Mouse (Mus musculus): Measurements from ENCODE around the gene Armh1.

GRCm38 (mm10) chr4:117190660-117191059 lies 61.3 kb downstream of the Armh1 start:
- TF ChIP-seq POLR2A (IDR thresholded peaks at IDR 0.05; ENCODE audit: control insufficient read depth, extremely low read depth, insufficient read depth, low read length, poor library complexity): no peak
- TF ChIP-seq CTCF (IDR thresholded peaks at IDR 0.05; ENCODE audit: borderline replicate concordance, control insufficient read depth, extremely low read depth, insufficient read depth, low read length, poor library complexity): no peak
